Comparison of ENCODE assay signal across 18 mouse cellular contexts in genomic region chr6:74271156-74271897, GRCm38 (mm10).
DNase-seq lines count a peak whose midpoint lies in the region; ATAC-seq lines count a peak whose summit lies in the region.
"Had no signal": no experiment of that assay in that cellular context is flagged by ENCODE, and none has a peak within 500 bp of the region (broad histone marks: within the 10 kb centered on the region; RNA-seq: fewer than 3 reads in every experiment).

No protein-coding gene starts in this region.

- 95% methylated on average over 5 of the region's 5 CpGs for WGBS in limb, embryonic 10.5 days

- peak; percentile 97 for ATAC-seq in cerebellum, adult (ENCODE audit: insufficient number of reproducible peaks, low FRiP score, low TSS enrichment)

- no peak overlapping the region for H3K4me3 ChIP-seq in limb, embryonic 10.5 days
- H3K4me3 ChIP-seq: embryonic facial prominence, embryonic 10.5 days; gastrocnemius, adult 2 months; heart, adult 2 months; layer of hippocampus, adult 2 months; limb, embryonic 13.5 days; liver, embryonic 15.5 days; myocyte had no signal

- H3K27me3 ChIP-seq in limb, embryonic 10.5 days (ENCODE audit: low read depth, poor library complexity, severe bottlenecking), result no peaks in the 10 kb centered on the region
- H3K27me3 ChIP-seq: limb, embryonic 13.5 days; liver, embryonic 15.5 days had no signal

- H3K36me3 ChIP-seq in limb, embryonic 10.5 days, result no peaks in the 10 kb centered on the region
- H3K36me3 ChIP-seq: embryonic facial prominence, embryonic 10.5 days; limb, embryonic 13.5 days; liver, embryonic 15.5 days had no signal

- no peaks in the 10 kb centered on the region for H3K9me3 ChIP-seq in limb, embryonic 10.5 days (replicated peaks)
- H3K9me3 ChIP-seq: embryonic facial prominence, embryonic 10.5 days; limb, embryonic 13.5 days; liver, embryonic 15.5 days had no signal

- H3K27ac ChIP-seq in limb, embryonic 10.5 days, result no peak overlapping the region
- H3K27ac ChIP-seq: embryonic facial prominence, embryonic 10.5 days; gastrocnemius, adult 2 months; heart, adult 2 months; layer of hippocampus, adult 2 months; limb, embryonic 13.5 days; liver, embryonic 15.5 days had no signal

- no peaks in the 10 kb centered on the region for H3K4me1 ChIP-seq in limb, embryonic 10.5 days
- H3K4me1 ChIP-seq: embryonic facial prominence, embryonic 10.5 days; limb, embryonic 13.5 days; liver, embryonic 15.5 days had no signal

- DNase-seq in cerebellum, postnatal 4 days (ENCODE audit: low spot score in 2 of 2), result no peak
- peak; percentile 21 to 34 for DNase-seq in layer of hippocampus, adult 8-10 months (ENCODE audit: low spot score in 2 of 2)
- no peak for DNase-seq in layer of hippocampus, postnatal 36 days
- peak; percentile 77 for DNase-seq in cerebellum, adult 9-11 months
- peak; percentile 6 to 55 for DNase-seq in layer of hippocampus, postnatal 14 days (ENCODE audit: low spot score in 2 of 2)
- no peak for DNase-seq in limb, embryonic 10.5 days (ENCODE audit: low spot score)
- DNase-seq in ovary, adult 18-20 months (ENCODE audit: low spot score), result no peak
- DNase-seq: adrenal gland, postnatal 14 days; gastrocnemius, adult 2 months; heart, adult 2 months; heart, postnatal 10 days; lung, postnatal 10 days had no signal

Comparison
In these comparisons a context has a peak if more than half of its experiments do, and no peak if none do; other contexts are left out.
1. DNase-seq: peak in layer of hippocampus, adult 8-10 months (2 of 2), cerebellum, adult 9-11 months (single experiment) and layer of hippocampus, postnatal 14 days (2 of 2); none in cerebellum, postnatal 4 days (0 of 2), layer of hippocampus, postnatal 36 days (0 of 2), limb, embryonic 10.5 days (single experiment) and ovary, adult 18-20 months (single experiment).